Mouse (Mus musculus) embryonic stem cell, embryonic (primary cell): ENCODE results near the gene Sytl1.

ENCODE experiments used
- CTCF ChIA-PET, 4 experiments: fragments of 300-600 bp in 2 of 4; fragments of 350-600 bp in 2 of 4; sonication (Branson Sonifier 250); formaldehyde crosslinking; loops; one replicate each; lab custom pipeline; 2022; ENCODE audit warnings: inconsistent platforms in 2 of 4; lab: Charles Lee
- POLR2A ChIA-PET, 4 experiments: fragments of 300-600 bp in 2 of 4; fragments of 350-600 bp in 2 of 4; sonication (Branson Sonifier 250); formaldehyde crosslinking; loops; one replicate each; lab custom pipeline; 2022; ENCODE audit warnings: antibody characterized with exemption in 4 of 4, inconsistent platforms in 1 of 4; lab: Charles Lee

The Sytl1 gene

GRCm38 (mm10) chr4:133262882-133263281 lies at the start of gene Sytl1:
Gene Sytl1 (minus strand): TSS chr4:133263113.
- CTCF ChIA-PET, result interaction anchor here (0.6 to 2.5 kb wide), 12 partner anchors 12 to 595 kb away, joined by 3 to 14 read pairs (median 4); no protein-coding TSS in a partner anchor
- POLR2A ChIA-PET, result interaction anchor here in 3 of 4 experiments (0.7 to 3.5 kb wide), 15 partner anchors 9 to 317 kb away, joined by 3 to 15 read pairs (median 4); partner anchors contain the start of genes Tmem222 (in 2 of the 3), Map3k6 (in 1 of the 3) and Wdtc1 (in 1 of the 3)

- CTCF ChIA-PET, result interaction anchor here (0.6 to 4.5 kb wide), 22 partner anchors 8 to 320 kb away, joined by 3 to 38 read pairs (median 5); no protein-coding TSS in a partner anchor
Measured at GRCm38 (mm10) chr4:133309948-133310347, 47.0 kb upstream of the Sytl1 start.

GRCm38 (mm10) chr4:133307331-133307730 lies 44.4 kb upstream of the Sytl1 start:
- CTCF ChIA-PET, result interaction anchor here (0.5 to 4.5 kb wide), 66 partner anchors 8 to 679 kb away, joined by 3 to 38 read pairs (median 4); partner anchors contain the start of genes Gpatch3 (in 1 of the 4), Nudc (in 1 of the 4), Sytl1 (in 1 of the 4) and Tmem222 (in 1 of the 4)

More at GRCm38 (mm10) chr4:133309948-133310347, 47.0 kb upstream of the Sytl1 start:
- POLR2A ChIA-PET, result interaction anchor here in 2 of 4 experiments (0.6 to 4.4 kb wide), 7 partner anchors 18 to 388 kb away, joined by 3 to 21 read pairs (median 3); partner anchors contain the start of genes Wdtc1 (in 2 of the 2) and Fam76a (in 1 of the 2)

GRCm38 (mm10) chr4:133305825-133306224 lies 42.9 kb upstream of the Sytl1 start:
- POLR2A ChIA-PET, result interaction anchor here (0.6 to 4.4 kb wide), 8 partner anchors 9 to 528 kb away, joined by 3 to 21 read pairs (median 4); partner anchors contain the start of genes Slc9a1 (in 1 of the 4), Tmem222 (in 1 of the 4) and Wdtc1 (in 1 of the 4)
- CTCF ChIA-PET, result interaction anchor here in 3 of 4 experiments (0.7 to 2.9 kb wide), 5 partner anchors 8 to 240 kb away, joined by 3 to 13 read pairs (median 3); partner anchors contain the start of gene Nudc (in 1 of the 3)

More at GRCm38 (mm10) chr4:133307331-133307730, 44.4 kb upstream of the Sytl1 start:
- POLR2A ChIA-PET, result interaction anchor here (0.5 to 4.4 kb wide), 22 partner anchors 8 to 464 kb away, joined by 3 to 21 read pairs (median 4); partner anchors contain the start of genes Wdtc1 (in 3 of the 4), Tmem222 (in 2 of the 4), Ppp1r8 (in 1 of the 4) and Slc9a1 (in 1 of the 4)

- ChIA-PET CTCF (interaction anchor here in 3 of 4 experiments (0.6 to 1.0 kb wide), 4 partner anchors 34 to 563 kb away, joined by 3 to 8 read pairs (median 4); no protein-coding TSS in a partner anchor), POLR2A (interaction anchor here in 2 of 4 experiments (0.5 to 1.5 kb wide), 4 partner anchors 12 to 944 kb away, joined by 3 to 4 read pairs (median 3); partner anchors contain the start of gene Wdtc1 (in 1 of the 2))
Measured at GRCm38 (mm10) chr4:133304770-133305169, 41.9 kb upstream of the Sytl1 start.

- ChIA-PET CTCF (interaction anchor here (0.5 to 2.8 kb wide), 35 partner anchors 10 to 420 kb away, joined by 3 to 21 read pairs (median 5); partner anchors contain the start of genes Map3k6 (in 1 of the 4) and Tmem222 (in 1 of the 4)), POLR2A (interaction anchor here in 3 of 4 experiments (0.6 to 2.5 kb wide), 16 partner anchors 9 to 299 kb away, joined by 3 to 11 read pairs (median 4); partner anchors contain the start of gene Wdtc1 (in 1 of the 3))
Measured at GRCm38 (mm10) chr4:133302668-133303067, 39.8 kb upstream of the Sytl1 start.

GRCm38 (mm10) chr4:133301802-133302201 lies 38.9 kb upstream of the Sytl1 start:
- ChIA-PET POLR2A (interaction anchor here (0.5 to 2.5 kb wide), 29 partner anchors 8 to 465 kb away, joined by 3 to 11 read pairs (median 4); partner anchors contain the start of genes Ahdc1 (in 2 of the 4), Wdtc1 (in 2 of the 4), Tmem222 (in 1 of the 4) and Wasf2 (in 1 of the 4)), CTCF (interaction anchor here (0.5 to 2.8 kb wide), 84 partner anchors 8 to 759 kb away, joined by 3 to 21 read pairs (median 4); partner anchors contain the start of genes Map3k6 (in 1 of the 4), Tmem222 (in 1 of the 4) and Wdtc1 (in 1 of the 4))

GRCm38 (mm10) chr4:133300421-133300820 lies 37.5 kb upstream of the Sytl1 start:
- POLR2A ChIA-PET, result interaction anchor here in 3 of 4 experiments (0.6 to 2.4 kb wide), 9 partner anchors 14 to 244 kb away, joined by 3 to 8 read pairs (median 4); partner anchors contain the start of genes Wdtc1 (in 2 of the 3) and Sytl1 (in 1 of the 3)
- CTCF ChIA-PET, result interaction anchor here in 2 of 4 experiments (0.8 to 3.7 kb wide), 11 partner anchors 9 to 548 kb away, joined by 3 to 38 read pairs (median 4); partner anchors contain the start of genes Gpr3 (in 1 of the 2), Map3k6 (in 1 of the 2) and Tmem222 (in 1 of the 2)

- ChIA-PET CTCF (interaction anchor here in 3 of 4 experiments (0.8 to 3.7 kb wide), 10 partner anchors 8 to 355 kb away, joined by 3 to 38 read pairs (median 7); partner anchors contain the start of gene Gpr3 (in 1 of the 3)), POLR2A (interaction anchor here in 3 of 4 experiments (0.6 to 1.8 kb wide), 9 partner anchors 8 to 91 kb away, joined by 3 to 8 read pairs (median 3); partner anchors contain the start of genes Wdtc1 (in 2 of the 3) and Sytl1 (in 1 of the 3))
Measured at GRCm38 (mm10) chr4:133299701-133300100, 36.8 kb upstream of the Sytl1 start.

GRCm38 (mm10) chr4:133298516-133299365 lies 35.8 kb upstream of the Sytl1 start:
- ChIA-PET CTCF (interaction anchor here (0.6 to 3.7 kb wide), 37 partner anchors 8 to 730 kb away, joined by 3 to 38 read pairs (median 7); partner anchors contain the start of genes Sytl1 (in 2 of the 4), Cd164l2 (in 1 of the 4), Gpr3 (in 1 of the 4) and Tmem222 (in 1 of the 4)), POLR2A (interaction anchor here in 2 of 4 experiments (0.9 to 2.6 kb wide), 17 partner anchors 9 to 291 kb away, joined by 3 to 11 read pairs (median 4); partner anchors contain the start of gene Wdtc1 (in 2 of the 2))

GRCm38 (mm10) chr4:133297801-133298238 lies 34.9 kb upstream of the Sytl1 start:
- POLR2A ChIA-PET, result interaction anchor here (0.6 to 2.6 kb wide), 24 partner anchors 9 to 290 kb away, joined by 3 to 11 read pairs (median 4); partner anchors contain the start of genes Tmem222 (in 1 of the 4) and Wdtc1 (in 1 of the 4)
- CTCF ChIA-PET, result interaction anchor here (0.6 to 3.7 kb wide), 89 partner anchors 9 to 530 kb away, joined by 3 to 38 read pairs (median 4); partner anchors contain the start of genes Cd164l2 (in 3 of the 4), Sytl1 (in 3 of the 4), Ahdc1 (in 2 of the 4) and Gpr3 (in 2 of the 4)

GRCm38 (mm10) chr4:133297360-133297759 lies 34.4 kb upstream of the Sytl1 start:
- ChIA-PET CTCF (interaction anchor here (0.6 to 3.7 kb wide), 86 partner anchors 9 to 529 kb away, joined by 3 to 38 read pairs (median 4); partner anchors contain the start of genes Cd164l2 (in 3 of the 4), Sytl1 (in 3 of the 4), Ahdc1 (in 2 of the 4) and Gpr3 (in 2 of the 4)), POLR2A (interaction anchor here in 3 of 4 experiments (0.6 to 2.6 kb wide), 24 partner anchors 8 to 290 kb away, joined by 3 to 11 read pairs (median 4); partner anchors contain the start of genes Tmem222 (in 1 of the 3) and Wdtc1 (in 1 of the 3))

- CTCF ChIA-PET, result interaction anchor here (0.5 to 2.9 kb wide), 18 partner anchors 8 to 347 kb away, joined by 3 to 17 read pairs (median 6); partner anchors contain the start of gene Tent5b (in 1 of the 4)
- POLR2A ChIA-PET, result interaction anchor here in 3 of 4 experiments (0.6 to 3.6 kb wide), 21 partner anchors 8 to 338 kb away, joined by 3 to 19 read pairs (median 5); partner anchors contain the start of genes Wdtc1 (in 3 of the 3), Gpr3 (in 1 of the 3), Map3k6 (in 1 of the 3) and Slc9a1 (in 1 of the 3)
Measured at GRCm38 (mm10) chr4:133294084-133294483, 31.2 kb upstream of the Sytl1 start.

GRCm38 (mm10) chr4:133292901-133293843 lies 30.3 kb upstream of the Sytl1 start:
- ChIA-PET POLR2A (interaction anchor here in 3 of 4 experiments (0.5 to 3.6 kb wide), 40 partner anchors 8 to 497 kb away, joined by 3 to 19 read pairs (median 4); partner anchors contain the start of genes Wdtc1 (in 3 of the 3), Tmem222 (in 2 of the 3), Gpr3 (in 1 of the 3) and Map3k6 (in 1 of the 3)), CTCF (interaction anchor here (0.5 to 2.9 kb wide), 40 partner anchors 8 to 648 kb away, joined by 3 to 17 read pairs (median 4); partner anchors contain the start of genes Tent5b (in 1 of the 4) and Tmem222 (in 1 of the 4))
